Mouse (Mus musculus): Measurements from ENCODE around the gene Nphs2. TPM values are rescaled to one million over a fixed set of nuclear protein-coding genes. Genes with fewer than 3 reads are reported as not detected.
"Not testable (repeated sequence)": the region's sequence is repeated elsewhere in the genome, so short reads cannot be mapped to it uniquely, and the experiment has no call there.

Nphs2 gene
- 0.08 and 0.35 TPM in 2 replicates for polyA plus RNA-seq (2014; fragmentation: Nextera tagmentation; extraction: Ambion mirVana)

- H3K4me2 ChIP-seq (replicated peaks), result peak within 1 kb of the TSS; percentile 41
- ATAC-seq (ENCODE audit: low FRiP score), result no peak
- H3K4me1 ChIP-seq (replicated peaks; ENCODE audit: control insufficient read depth, insufficient read depth, low read length), result peaks cover 6% of the 10 kb centered on the region
- WGBS, result 5% methylated on average over 29 of the region's 29 CpGs
- H3K27ac ChIP-seq, result no peak within 1 kb of the TSS
- H3K27me3 ChIP-seq (ENCODE audit: control insufficient read depth, insufficient read depth, low read length), result peaks cover 25% of the 10 kb centered on the region
- H3K36me3 ChIP-seq (replicated peaks; ENCODE audit: control insufficient read depth, insufficient read depth), result no peaks in the 10 kb centered on the region
- peak within 1 kb of the TSS; percentile 19 for H3K4me3 ChIP-seq (replicated peaks; ENCODE audit: low read length)
- 0 out of 2 replicates have a peak within 1 kb of the TSS, but pooled peaks have one; percentile 8 for H3K9ac ChIP-seq
- DNase-seq (ENCODE audit: low spot score), result no peak
- no peaks in the 10 kb centered on the region for H3K9me3 ChIP-seq (ENCODE audit: control insufficient read depth, low read length)
Observed at GRCm38 (mm10) chr1:156310630-156311029, at the start of gene Nphs2. TSS of gene Nphs2 (plus strand) at chr1:156310727.

GRCm38 (mm10) chr1:156263352-156263751, 47.2 kb upstream of the Nphs2 start:
- H3K27me3 ChIP-seq (ENCODE audit: control insufficient read depth, insufficient read depth, low read length), result no peaks in the 10 kb centered on the region
- H3K36me3 ChIP-seq (replicated peaks; ENCODE audit: control insufficient read depth, insufficient read depth), result no peaks in the 10 kb centered on the region
- H3K9ac ChIP-seq, result no peak overlapping the region
- no peaks in the 10 kb centered on the region for H3K9me3 ChIP-seq (ENCODE audit: control insufficient read depth, low read length)
- no peaks in the 10 kb centered on the region for H3K4me1 ChIP-seq (replicated peaks; ENCODE audit: control insufficient read depth, insufficient read depth, low read length)
- H3K4me2 ChIP-seq (replicated peaks), result no peak overlapping the region
- 52% methylated on average over 2 of the region's 2 CpGs for WGBS
- no peak overlapping the region for H3K4me3 ChIP-seq (replicated peaks; ENCODE audit: low read length)
- H3K27ac ChIP-seq, result no peak overlapping the region
- DNase-seq (ENCODE audit: low spot score), result peak; percentile 69
- ATAC-seq (ENCODE audit: low FRiP score), result no peak

GRCm38 (mm10) chr1:156263946-156264345, 46.6 kb upstream of the Nphs2 start:
- H3K27ac ChIP-seq, result no peak overlapping the region
- no peaks in the 10 kb centered on the region for H3K36me3 ChIP-seq (replicated peaks; ENCODE audit: control insufficient read depth, insufficient read depth)
- ATAC-seq (ENCODE audit: low FRiP score) (no peak), DNase-seq (ENCODE audit: low spot score) (no peak)
- H3K4me2 ChIP-seq (replicated peaks), result no peak overlapping the region
- no peak overlapping the region for H3K4me3 ChIP-seq (replicated peaks; ENCODE audit: low read length)
- H3K9me3 ChIP-seq (ENCODE audit: control insufficient read depth, low read length), result no peaks in the 10 kb centered on the region
- H3K4me1 ChIP-seq (replicated peaks; ENCODE audit: control insufficient read depth, insufficient read depth, low read length), result no peaks in the 10 kb centered on the region
- WGBS, result 92% methylated on average over 8 of the region's 8 CpGs
- no peak overlapping the region for H3K9ac ChIP-seq
- H3K27me3 ChIP-seq (ENCODE audit: control insufficient read depth, insufficient read depth, low read length), result no peaks in the 10 kb centered on the region

GRCm38 (mm10) chr1:156268546-156268945, 42.0 kb upstream of the Nphs2 start:
- ATAC-seq (ENCODE audit: low FRiP score); H3K27me3 ChIP-seq (ENCODE audit: control insufficient read depth, insufficient read depth, low read length); H3K4me1 ChIP-seq (replicated peaks; ENCODE audit: control insufficient read depth, insufficient read depth, low read length); H3K4me2 ChIP-seq (replicated peaks); H3K36me3 ChIP-seq (replicated peaks; ENCODE audit: control insufficient read depth, insufficient read depth); H3K9ac ChIP-seq; DNase-seq (ENCODE audit: low spot score); H3K4me3 ChIP-seq (replicated peaks; ENCODE audit: low read length); H3K9me3 ChIP-seq (ENCODE audit: control insufficient read depth, low read length); H3K27ac ChIP-seq: not testable (repeated sequence)
- 27% methylated on average over 3 of the region's 3 CpGs for WGBS

GRCm38 (mm10) chr1:156270471-156270870, 40.1 kb upstream of the Nphs2 start:
- DNase-seq (ENCODE audit: low spot score) (no peak), ATAC-seq (ENCODE audit: low FRiP score) (no peak)
- 80% methylated on average over 9 of the region's 9 CpGs for WGBS
- Histone ChIP-seq H3K4me1 (replicated peaks; ENCODE audit: control insufficient read depth, insufficient read depth, low read length) (no peaks in the 10 kb centered on the region), H3K4me3 (replicated peaks; ENCODE audit: low read length) (no peak overlapping the region), H3K27me3 (ENCODE audit: control insufficient read depth, insufficient read depth, low read length) (no peaks in the 10 kb centered on the region), H3K27ac (no peak overlapping the region), H3K4me2 (replicated peaks) (no peak overlapping the region), H3K9me3 (ENCODE audit: control insufficient read depth, low read length) (no peaks in the 10 kb centered on the region), H3K36me3 (replicated peaks; ENCODE audit: control insufficient read depth, insufficient read depth) (no peaks in the 10 kb centered on the region), H3K9ac (no peak overlapping the region)

- no peak overlapping the region for H3K4me2 ChIP-seq (replicated peaks)
- no peaks in the 10 kb centered on the region for H3K36me3 ChIP-seq (replicated peaks; ENCODE audit: control insufficient read depth, insufficient read depth)
- no peaks in the 10 kb centered on the region for H3K9me3 ChIP-seq (ENCODE audit: control insufficient read depth, low read length)
- ATAC-seq (ENCODE audit: low FRiP score) (no peak), DNase-seq (ENCODE audit: low spot score) (peak; percentile 53)
- WGBS, result 35% methylated on average over 5 of the region's 5 CpGs
- peak overlapping the region; percentile 43; the same call in 1 of the 2 replicates for H3K27ac ChIP-seq
- H3K9ac ChIP-seq, result no peak overlapping the region
- no peaks in the 10 kb centered on the region for H3K4me1 ChIP-seq (replicated peaks; ENCODE audit: control insufficient read depth, insufficient read depth, low read length)
- H3K4me3 ChIP-seq (replicated peaks; ENCODE audit: low read length), result no peak overlapping the region
- H3K27me3 ChIP-seq (ENCODE audit: control insufficient read depth, insufficient read depth, low read length), result no peaks in the 10 kb centered on the region
Observed at GRCm38 (mm10) chr1:156271654-156272053, 38.9 kb upstream of the Nphs2 start.

GRCm38 (mm10) chr1:156273647-156274046, 36.9 kb upstream of the Nphs2 start:
- no peak for ATAC-seq (ENCODE audit: low FRiP score)
- Histone ChIP-seq H3K4me2 (replicated peaks) (no peak overlapping the region), H3K27ac (no peak overlapping the region), H3K4me1 (replicated peaks; ENCODE audit: control insufficient read depth, insufficient read depth, low read length) (no peaks in the 10 kb centered on the region), H3K27me3 (ENCODE audit: control insufficient read depth, insufficient read depth, low read length) (no peaks in the 10 kb centered on the region), H3K9ac (no peak overlapping the region), H3K9me3 (ENCODE audit: control insufficient read depth, low read length) (no peaks in the 10 kb centered on the region), H3K36me3 (replicated peaks; ENCODE audit: control insufficient read depth, insufficient read depth) (no peaks in the 10 kb centered on the region), H3K4me3 (replicated peaks; ENCODE audit: low read length) (no peak overlapping the region)
- WGBS, result 67% methylated on average over 7 of the region's 7 CpGs
- DNase-seq (ENCODE audit: low spot score), result no peak

- Histone ChIP-seq H3K4me1 (replicated peaks; ENCODE audit: control insufficient read depth, insufficient read depth, low read length) (no peaks in the 10 kb centered on the region), H3K4me3 (replicated peaks; ENCODE audit: low read length) (no peak overlapping the region), H3K36me3 (replicated peaks; ENCODE audit: control insufficient read depth, insufficient read depth) (no peaks in the 10 kb centered on the region), H3K27me3 (ENCODE audit: control insufficient read depth, insufficient read depth, low read length) (no peaks in the 10 kb centered on the region), H3K4me2 (replicated peaks) (no peak overlapping the region), H3K9ac (no peak overlapping the region), H3K9me3 (ENCODE audit: control insufficient read depth, low read length) (no peaks in the 10 kb centered on the region), H3K27ac (no peak overlapping the region)
- ATAC-seq (ENCODE audit: low FRiP score), result no peak
- 83% methylated on average over 7 of the region's 7 CpGs for WGBS
- no peak for DNase-seq (ENCODE audit: low spot score)
Observed at GRCm38 (mm10) chr1:156280131-156280530, 30.4 kb upstream of the Nphs2 start.

GRCm38 (mm10) chr1:156284207-156284606, 26.3 kb upstream of the Nphs2 start:
- DNase-seq (ENCODE audit: low spot score), result no peak
- H3K9ac ChIP-seq, result no peak overlapping the region
- no peaks in the 10 kb centered on the region for H3K36me3 ChIP-seq (replicated peaks; ENCODE audit: control insufficient read depth, insufficient read depth)
- 77% methylated on average over 10 of the region's 10 CpGs for WGBS
- H3K4me1 ChIP-seq (replicated peaks; ENCODE audit: control insufficient read depth, insufficient read depth, low read length), result no peaks in the 10 kb centered on the region
- H3K9me3 ChIP-seq (ENCODE audit: control insufficient read depth, low read length), result no peaks in the 10 kb centered on the region
- H3K27me3 ChIP-seq (ENCODE audit: control insufficient read depth, insufficient read depth, low read length), result no peaks in the 10 kb centered on the region
- H3K4me3 ChIP-seq (replicated peaks; ENCODE audit: low read length), result no peak overlapping the region
- H3K27ac ChIP-seq, result no peak overlapping the region
- no peak overlapping the region for H3K4me2 ChIP-seq (replicated peaks)
- no peak for ATAC-seq (ENCODE audit: low FRiP score)

Data from hindbrain, embryonic 14.5 days (tissue).